Mouse (Mus musculus): ENCODE data around the gene Cdc42ep3. TPM values are rescaled to one million over a fixed set of nuclear protein-coding genes. Genes with fewer than 3 reads are reported as not detected.

Gene Cdc42ep3
- 5.4 and 5.8 TPM in 2 replicates for polyA plus RNA-seq (2021; fragmentation: Nextera tagmentation)
- long read RNA-seq, experiment 1, transcript Cdc42ep3-201 (2 exons, 2,265 nt) = major isoform, 12 of 14 reads
- long read RNA-seq, experiment 1, partial matches to known transcripts = 0 of 14 reads
- long read RNA-seq, experiment 1, other reads (novel, unspliced or antisense) = 2 of 14 reads
- long read RNA-seq, experiment 2, transcript Cdc42ep3-201 (2 exons, 2,265 nt) = major isoform, 50 of 52 reads
- long read RNA-seq, experiment 2, partial matches to known transcripts = 0 of 52 reads
- long read RNA-seq, experiment 2, other reads (novel, unspliced or antisense) = 2 of 52 reads

DNA sequence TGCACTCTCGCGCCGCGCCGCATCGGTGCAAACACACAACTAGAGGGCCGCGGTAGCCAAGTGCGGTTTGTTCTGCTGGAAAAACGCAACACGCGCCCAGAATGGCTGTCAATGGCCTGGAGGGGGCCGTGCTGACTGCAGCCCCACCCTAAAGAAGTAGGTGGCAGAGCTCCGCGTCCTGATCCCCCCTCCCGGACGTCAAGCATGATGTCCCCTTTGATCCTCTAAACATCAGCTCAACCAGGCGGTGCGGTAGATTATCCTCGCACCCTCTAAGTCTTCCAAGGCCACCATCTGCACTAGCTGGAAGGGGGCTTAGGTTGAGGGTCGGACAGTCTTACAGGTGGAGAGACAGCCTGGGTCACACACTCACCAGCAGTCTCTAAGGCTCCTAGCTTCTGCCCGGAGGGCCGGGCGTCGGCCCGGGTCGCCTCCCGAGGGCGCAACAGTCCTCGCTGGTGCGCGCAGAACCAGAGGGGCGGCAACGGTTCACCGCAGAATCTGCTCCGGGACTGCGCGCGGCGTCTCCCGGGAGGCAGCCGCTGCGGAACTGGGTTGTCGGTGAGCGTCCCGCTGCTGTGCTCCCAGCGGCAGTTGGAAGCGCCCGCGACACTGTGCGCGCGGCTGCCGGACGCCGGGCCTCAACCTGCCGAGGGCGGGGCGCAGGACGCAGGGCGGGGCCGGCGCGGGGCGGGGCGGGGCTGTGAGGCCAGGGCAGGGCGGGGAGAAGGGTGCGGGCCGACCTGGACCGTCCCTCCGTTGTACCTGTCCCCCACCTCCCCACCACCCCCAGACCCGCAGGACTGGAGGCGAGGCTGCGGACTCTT is at the start of gene Cdc42ep3:
Gene Cdc42ep3, minus strand, starts transcription at position 648 of the 827 bp plus-strand sequence.

Measured in layer of hippocampus, adult 6 months (tissue).